Mouse (Mus musculus) midbrain, embryonic 13.5 days (tissue): ENCODE measurements around the gene Shisa8. TPM values are rescaled to one million over a fixed set of nuclear protein-coding genes. Genes with fewer than 3 reads are reported as not detected.
A peak's percentile ranks its signal among the peaks of the same experiment; 100 is the strongest.

Experiments
- ATAC-seq: fragments of 200-750 bp; cut with Nextera tagmentation; 2 replicates; pipeline ENCODE4 v1.8.0; 2017; ENCODE audit warnings: mild to moderate bottlenecking, moderate TSS enrichment, moderate library complexity
- H3K27ac ChIP-seq: fragments of 300-500 bp; sonication (generic); 2 replicates; pipeline ENCODE4 v1.5.1; 2015; ENCODE audit warnings: inconsistent platforms, mild to moderate bottlenecking, moderate library complexity
- H3K27me3 ChIP-seq: fragments of 300-500 bp; sonication (generic); 2 replicates; pipeline ENCODE4 v1.6.1; 2015; ENCODE audit warnings: mild to moderate bottlenecking, inconsistent platforms
- H3K36me3 ChIP-seq: fragments of 300-500 bp; sonication (generic); 2 replicates; pipeline ENCODE4 v1.6.1; 2015; ENCODE audit warnings: mild to moderate bottlenecking, inconsistent platforms
- H3K4me1 ChIP-seq: fragments of 300-500 bp; sonication (generic); replicated peaks from 2 replicates; pipeline ENCODE4 v1.6.1; 2015; ENCODE audit warnings: inconsistent platforms
- H3K4me2 ChIP-seq: fragments of 300-500 bp; sonication (generic); replicated peaks from 2 replicates; pipeline ENCODE4 v1.6.1; 2015; ENCODE audit warnings: moderate library complexity, mild to moderate bottlenecking, inconsistent platforms
- H3K4me3 ChIP-seq: fragments of 300-500 bp; sonication (generic); replicated peaks from 2 replicates; pipeline ENCODE4 v1.5.1; 2015; ENCODE audit warnings: mild to moderate bottlenecking, inconsistent platforms
- H3K9ac ChIP-seq: fragments of 300-500 bp; sonication (generic); replicated peaks from 2 replicates; pipeline ENCODE4 v1.6.1; 2015; ENCODE audit warnings: mild to moderate bottlenecking, inconsistent platforms
- H3K9me3 ChIP-seq: fragments of 300-500 bp; sonication (generic); 2 replicates; pipeline ENCODE4 v1.6.1; 2016; ENCODE audit warnings: mild to moderate bottlenecking, inconsistent platforms
- WGBS: fragments of 180-500 bp; shearing (Covaris S2); methylation state at CpG from one replicate; pipeline ENCODE4 v1.1.7; 2015; 5-methylcytosine and 5-hydroxymethylcytosine counted together
- polyA plus RNA-seq: library from polyadenylated mRNA; unstranded; fragments of >200 nt; fragmentation: Nextera tagmentation; extraction: Ambion mirVana; gene quantifications from 2 replicates; pipeline ENCODE4 v1.2.1, GENCODE M21; 2015

Shisa8 gene
- polyA plus RNA-seq, 1 experiment from 2014 or later, result 0.70 TPM

- H3K9me3 ChIP-seq, result no peaks in the 10 kb centered on the region
- H3K36me3 ChIP-seq, result no peaks in the 10 kb centered on the region
- peaks cover 34% of the 10 kb centered on the region for H3K27me3 ChIP-seq
- no peak overlapping the region for H3K4me3 ChIP-seq
- H3K9ac ChIP-seq, result no peak overlapping the region
- no peak overlapping the region for H3K27ac ChIP-seq
- no peak for ATAC-seq
- no peak overlapping the region for H3K4me2 ChIP-seq
- 68% methylated on average over 14 of the region's 14 CpGs for WGBS
- H3K4me1 ChIP-seq, result peaks cover 34% of the 10 kb centered on the region
These were observed 8.7 kb upstream of the Shisa8 start for GRCm38 (mm10) chr15:82221104-82221860.

GRCm38 (mm10) chr15:82220003-82220675 lies 7.5 kb upstream of the Shisa8 start:
- Histone ChIP-seq H3K27me3 (peaks cover 40% of the 10 kb centered on the region), H3K4me3 (no peak overlapping the region), H3K9me3 (no peaks in the 10 kb centered on the region), H3K4me2 (no peak overlapping the region), H3K9ac (no peak overlapping the region), H3K4me1 (peaks cover 38% of the 10 kb centered on the region), H3K36me3 (no peaks in the 10 kb centered on the region), H3K27ac (no peak overlapping the region)
- 56% methylated on average over 12 of the region's 12 CpGs for WGBS
- ATAC-seq, result no peak

GRCm38 (mm10) chr15:82218778-82219666 lies 6.4 kb upstream of the Shisa8 start:
- Histone ChIP-seq H3K36me3 (no peaks in the 10 kb centered on the region), H3K4me3 (no peak overlapping the region), H3K9ac (no peak overlapping the region), H3K4me2 (no peak overlapping the region), H3K27ac (no peak overlapping the region), H3K27me3 (peaks cover 38% of the 10 kb centered on the region), H3K9me3 (no peaks in the 10 kb centered on the region), H3K4me1 (peaks cover 31% of the 10 kb centered on the region)
- ATAC-seq, result no peak
- 84% methylated on average over 26 of the region's 26 CpGs for WGBS

- peaks cover 42% of the 10 kb centered on the region for H3K27me3 ChIP-seq
- H3K27ac ChIP-seq, result no peak overlapping the region
- H3K9ac ChIP-seq, result no peak overlapping the region
- H3K4me3 ChIP-seq, result no peak overlapping the region
- ATAC-seq, result no peak
- 26% methylated on average over 9 of the region's 9 CpGs for WGBS
- H3K9me3 ChIP-seq, result no peaks in the 10 kb centered on the region
- no peaks in the 10 kb centered on the region for H3K36me3 ChIP-seq
- H3K4me1 ChIP-seq, result peaks cover 26% of the 10 kb centered on the region
- H3K4me2 ChIP-seq, result no peak overlapping the region
These were observed 5.4 kb upstream of the Shisa8 start for GRCm38 (mm10) chr15:82217980-82218379.

GRCm38 (mm10) chr15:82217039-82217438 lies 4.4 kb upstream of the Shisa8 start:
- 8% methylated on average over 7 of the region's 7 CpGs for WGBS
- Histone ChIP-seq H3K27me3 (peaks cover 48% of the 10 kb centered on the region), H3K4me1 (peaks cover 35% of the 10 kb centered on the region), H3K9me3 (no peaks in the 10 kb centered on the region), H3K36me3 (no peaks in the 10 kb centered on the region), H3K9ac (no peak overlapping the region), H3K4me3 (no peak overlapping the region), H3K27ac (no peak overlapping the region), H3K4me2 (no peak overlapping the region)
- no peak for ATAC-seq

GRCm38 (mm10) chr15:82216142-82216827 lies 3.7 kb upstream of the Shisa8 start:
- Histone ChIP-seq H3K9me3 (no peaks in the 10 kb centered on the region), H3K9ac (no peak overlapping the region), H3K27ac (no peak overlapping the region), H3K36me3 (no peaks in the 10 kb centered on the region), H3K27me3 (peaks cover 56% of the 10 kb centered on the region), H3K4me3 (no peak overlapping the region), H3K4me1 (peaks cover 42% of the 10 kb centered on the region), H3K4me2 (no peak overlapping the region)
- WGBS, result 43% methylated on average over 20 of the region's 20 CpGs
- ATAC-seq, result no peak

GRCm38 (mm10) chr15:82215332-82216046 lies 2.9 kb upstream of the Shisa8 start:
- Histone ChIP-seq H3K9ac (no peak overlapping the region), H3K4me1 (peaks cover 42% of the 10 kb centered on the region), H3K9me3 (no peaks in the 10 kb centered on the region), H3K4me3 (no peak overlapping the region), H3K27me3 (peaks cover 64% of the 10 kb centered on the region), H3K4me2 (no peak overlapping the region), H3K27ac (no peak overlapping the region), H3K36me3 (no peaks in the 10 kb centered on the region)
- ATAC-seq, result no peak
- 32% methylated on average over 11 of the region's 11 CpGs for WGBS

- Histone ChIP-seq H3K9ac (no peak overlapping the region), H3K9me3 (no peaks in the 10 kb centered on the region), H3K4me1 (peaks cover 36% of the 10 kb centered on the region), H3K27ac (no peak overlapping the region), H3K27me3 (peaks cover 87% of the 10 kb centered on the region), H3K4me2 (no peak overlapping the region; the same call in 1 of the 2 replicates), H3K36me3 (no peaks in the 10 kb centered on the region), H3K4me3 (no peak overlapping the region)
- WGBS, result 17% methylated on average over 4 of the region's 4 CpGs
- ATAC-seq, result no peak
These were observed 607 bp upstream of the Shisa8 start for GRCm38 (mm10) chr15:82213222-82213621.

GRCm38 (mm10) chr15:82211911-82212751 lies 484 bp downstream of the Shisa8 start:
- peaks cover 95% of the 10 kb centered on the region for H3K27me3 ChIP-seq
- peak overlapping the region; percentile 42 for H3K4me3 ChIP-seq
- peak overlapping the region; percentile 61 for H3K4me2 ChIP-seq
- ATAC-seq, result peak; percentile 49
- no peak overlapping the region for H3K27ac ChIP-seq
- H3K36me3 ChIP-seq, result no peaks in the 10 kb centered on the region
- under 1% methylated on average over 110 of the region's 112 CpGs for WGBS
- H3K4me1 ChIP-seq, result peaks cover 41% of the 10 kb centered on the region
- H3K9me3 ChIP-seq, result no peaks in the 10 kb centered on the region
- peak overlapping the region; percentile 55 for H3K9ac ChIP-seq

- H3K27ac ChIP-seq, result no peak overlapping the region
- peak overlapping the region; percentile 42 for H3K4me3 ChIP-seq
- 2% methylated on average over 11 of the region's 11 CpGs for WGBS
- peaks cover 41% of the 10 kb centered on the region for H3K4me1 ChIP-seq
- H3K4me2 ChIP-seq, result peak overlapping the region; percentile 61
- H3K27me3 ChIP-seq, result peaks cover 96% of the 10 kb centered on the region
- H3K9ac ChIP-seq, result no peak overlapping the region
- peaks cover 3% of the 10 kb centered on the region; the same call in 1 of the 2 replicates for H3K36me3 ChIP-seq
- no peak for ATAC-seq
- H3K9me3 ChIP-seq, result no peaks in the 10 kb centered on the region
These were observed 1.3 kb downstream of the Shisa8 start for GRCm38 (mm10) chr15:82211281-82211680.
